Mouse (Mus musculus) T-cell, adult 66 days (primary cell): Measurements from ENCODE around the gene Gm21852. TPM values are rescaled to one million over a fixed set of nuclear protein-coding genes. Genes with fewer than 3 reads are reported as not detected.

Experiments
- total RNA-seq, 2 experiments: library from RNA; stranded (reverse); gene quantifications; 3 replicates in 1 of 2; 4 replicates in 1 of 2; pipeline ENCODE4 v1.2.4; 2023

The Gm21852 gene
- total RNA-seq, result not detected

DNA sequence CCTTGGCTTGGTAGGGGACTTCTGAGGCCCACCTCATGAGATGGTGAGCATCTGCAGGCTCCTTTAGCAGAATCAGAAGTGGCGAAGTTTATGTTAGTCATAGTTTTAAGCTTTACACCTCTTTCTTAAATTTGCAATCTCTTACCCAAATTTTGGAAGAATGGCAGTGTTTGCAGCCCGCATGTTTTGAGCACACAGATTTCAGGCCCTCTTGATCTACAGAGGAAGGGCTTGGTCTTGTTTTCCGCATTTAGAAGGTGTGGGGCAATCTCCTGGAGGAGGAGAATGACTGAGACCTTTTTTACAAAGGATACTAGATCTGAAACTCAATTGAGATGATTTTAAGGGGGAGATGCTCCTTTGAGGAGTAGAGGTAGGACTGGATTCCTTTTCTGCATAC lies at the start of gene Gm21852:
TSS of gene Gm21852 (minus strand) at position 101 of the 400 bp plus-strand sequence.

Other genes starting within 250 kb of the Gm21852 start
- not detected for gene Gm21797, start 123.8 kb upstream of the Gm21852 start, total RNA-seq
- gene Gm20795, start 152.9 kb upstream of the Gm21852 start, total RNA-seq, result not detected